Mouse (Mus musculus) c-Kit-negative CD71-positive TER-119-positive erythroid progenitor cells, embryonic 14.5 days (primary cell): Measurements from ENCODE around the gene Arxes2.
"Not testable (repeated sequence)": the region's sequence is repeated elsewhere in the genome, so short reads cannot be mapped to it uniquely, and the experiment has no call there.

Source experiments
- DNase-seq: peaks from one replicate; pipeline ENCODE4 v3.0.0-alpha.2; 2013; ENCODE audit warnings: low read depth, low spot score

Gene Arxes2

GRCm38 (mm10) chrX:136032799-136033763, 39.5 kb downstream of the Arxes2 start, which contains the start of gene Arxes1:
Gene Arxes1 (plus strand): TSS chrX:136033367.
- not testable (repeated sequence) for DNase-seq

GRCm38 (mm10) chrX:136043726-136044125, 50.1 kb downstream of the Arxes2 start:
- no peak for DNase-seq
